Mouse (Mus musculus) megakaryocyte, adult 5-6 weeks (primary cell): ENCODE data around the gene Nkpd1. TPM values are rescaled to one million over a fixed set of nuclear protein-coding genes. Genes with fewer than 3 reads are reported as not detected.

Source experiments
- ATAC-seq: 2 replicates; pipeline ENCODE4 v1.8.0; 2016; ENCODE audit warnings: mild to moderate bottlenecking, inconsistent platforms; ENCODE audit not compliant: poor library complexity, severe bottlenecking
- total RNA-seq, 2 experiments: library from RNA; stranded (forward) in 1 of 2; stranded (reverse) in 1 of 2; fragments of 153-499, 151-499 nt in 1 of 2; fragments of 221-1000, 200-1000 nt in 1 of 2; gene quantifications; 2 replicates each; pipeline versions ENCODE4 v1.2.3 to v1.2.4; 2015 to 2017

Gene Nkpd1
- total RNA-seq, 2 experiments from 2014 or later = not detected

GRCm38 (mm10) chr7:19541681-19542154, 24.1 kb downstream of the Nkpd1 start:
- ATAC-seq = no peak

- ATAC-seq = no peak
These were observed 24.6 kb downstream of the Nkpd1 start for GRCm38 (mm10) chr7:19542155-19542691.

GRCm38 (mm10) chr7:19543584-19543983, 25.9 kb downstream of the Nkpd1 start:
- ATAC-seq = peak; percentile 59

GRCm38 (mm10) chr7:19546007-19546406, 28.4 kb downstream of the Nkpd1 start:
- no peak for ATAC-seq

GRCm38 (mm10) chr7:19547344-19547969, 29.8 kb downstream of the Nkpd1 start:
- ATAC-seq = no peak

- no peak for ATAC-seq
These were observed 31.8 kb downstream of the Nkpd1 start for GRCm38 (mm10) chr7:19549394-19549793.

- ATAC-seq = no peak
These were observed 34.0 kb downstream of the Nkpd1 start for GRCm38 (mm10) chr7:19551634-19552033.

GRCm38 (mm10) chr7:19552443-19552842, 34.8 kb downstream of the Nkpd1 start:
- ATAC-seq = no peak

GRCm38 (mm10) chr7:19554168-19554567, 36.5 kb downstream of the Nkpd1 start:
- no peak for ATAC-seq

- ATAC-seq = no peak
These were observed 39.4 kb downstream of the Nkpd1 start for GRCm38 (mm10) chr7:19557086-19557485.

GRCm38 (mm10) chr7:19557982-19558900, 40.6 kb downstream of the Nkpd1 start:
- no peak for ATAC-seq

- ATAC-seq = no peak
These were observed 41.3 kb downstream of the Nkpd1 start for GRCm38 (mm10) chr7:19558965-19559364.

GRCm38 (mm10) chr7:19560491-19561260, 43.0 kb downstream of the Nkpd1 start:
- ATAC-seq = no peak

GRCm38 (mm10) chr7:19561431-19561764, 43.8 kb downstream of the Nkpd1 start:
- ATAC-seq = no peak

GRCm38 (mm10) chr7:19561765-19562642, 44.4 kb downstream of the Nkpd1 start:
- peak; percentile 87 for ATAC-seq

- no peak for ATAC-seq
These were observed 45.2 kb downstream of the Nkpd1 start, which contains the start of gene Ppp1r37 for GRCm38 (mm10) chr7:19562643-19563410. Gene Ppp1r37 (minus strand): TSS chr7:19563076.

GRCm38 (mm10) chr7:19563884-19564283, 46.2 kb downstream of the Nkpd1 start:
- ATAC-seq = no peak

GRCm38 (mm10) chr7:19564455-19564854, 46.8 kb downstream of the Nkpd1 start:
- no peak for ATAC-seq

GRCm38 (mm10) chr7:19565803-19566202, 48.2 kb downstream of the Nkpd1 start:
- no peak for ATAC-seq
